Mouse (Mus musculus): ENCODE data around the gene Il17ra. TPM values are rescaled to one million over a fixed set of nuclear protein-coding genes. Genes with fewer than 3 reads are reported as not detected.

Il17ra gene
- total and polyA plus RNA-seq, 2 experiments = 3.6 to 20.7 TPM

GRCm38 (mm10) chr6:120504051-120504450 lies 41.0 kb downstream of the Il17ra start:
- H3K36me3 ChIP-seq (ENCODE audit: control insufficient read depth, insufficient read depth, low read length) = no peaks in the 10 kb centered on the region

GRCm38 (mm10) chr6:120505531-120505930 lies 42.5 kb downstream of the Il17ra start:
- Histone ChIP-seq H3K9ac (ENCODE audit: low read depth, low read length) (no peak overlapping the region), H3K27ac (replicated peaks; ENCODE audit: insufficient read depth, low read depth, low read length) (no peak overlapping the region), H3K79me2 (ENCODE audit: control insufficient read depth, insufficient read depth, low read length) (no peaks in the 10 kb centered on the region), H3K4me3 (ENCODE audit: insufficient read depth, low read depth, low read length) (no peak overlapping the region), H3K36me3 (ENCODE audit: control insufficient read depth, insufficient read depth, low read length) (peaks cover 3% of the 10 kb centered on the region; the same call in 1 of the 2 replicates), H3K27me3 (ENCODE audit: control insufficient read depth, insufficient read depth, low read length) (no peaks in the 10 kb centered on the region), H3K4me1 (ENCODE audit: control insufficient read depth, insufficient read depth, low read length) (no peaks in the 10 kb centered on the region)
- no peak for DNase-seq (ENCODE audit: extremely low read depth, low read depth, low spot score)
- TF ChIP-seq CTCF (IDR thresholded peaks at IDR 0.05; ENCODE audit: low read depth, low read length) = no peak
- no peak for TF ChIP-seq POLR2A (IDR thresholded peaks at IDR 0.05; ENCODE audit: extremely low read depth, insufficient read depth, low read length)
- 79% methylated on average over 4 of the region's 4 CpGs for WGBS

More at GRCm38 (mm10) chr6:120504051-120504450, 41.0 kb downstream of the Il17ra start:
- Histone ChIP-seq H3K4me3 (ENCODE audit: insufficient read depth, low read depth, low read length) (no peak overlapping the region), H3K4me1 (ENCODE audit: control insufficient read depth, insufficient read depth, low read length) (no peaks in the 10 kb centered on the region), H3K9ac (ENCODE audit: low read depth, low read length) (no peak overlapping the region), H3K27me3 (ENCODE audit: control insufficient read depth, insufficient read depth, low read length) (no peaks in the 10 kb centered on the region), H3K79me2 (ENCODE audit: control insufficient read depth, insufficient read depth, low read length) (no peaks in the 10 kb centered on the region), H3K27ac (replicated peaks; ENCODE audit: insufficient read depth, low read depth, low read length) (no peak overlapping the region)
- no peak for DNase-seq (ENCODE audit: extremely low read depth, low read depth, low spot score)
- TF ChIP-seq POLR2A (IDR thresholded peaks at IDR 0.05; ENCODE audit: extremely low read depth, insufficient read depth, low read length) (no peak), CTCF (IDR thresholded peaks at IDR 0.05; ENCODE audit: low read depth, low read length) (no peak)
- 64% methylated on average over 3 of the region's 3 CpGs for WGBS

GRCm38 (mm10) chr6:120508645-120509044 lies 45.6 kb downstream of the Il17ra start:
- no peaks in the 10 kb centered on the region for H3K27me3 ChIP-seq (ENCODE audit: control insufficient read depth, insufficient read depth, low read length)
- H3K36me3 ChIP-seq (ENCODE audit: control insufficient read depth, insufficient read depth, low read length) = peaks cover 5% of the 10 kb centered on the region
- no peak overlapping the region for H3K27ac ChIP-seq (replicated peaks; ENCODE audit: insufficient read depth, low read depth, low read length)
- H3K4me1 ChIP-seq (ENCODE audit: control insufficient read depth, insufficient read depth, low read length) = no peaks in the 10 kb centered on the region
- H3K79me2 ChIP-seq (ENCODE audit: control insufficient read depth, insufficient read depth, low read length) = no peaks in the 10 kb centered on the region
- 87% methylated on average over 4 of the region's 4 CpGs for WGBS
- no peak overlapping the region for H3K4me3 ChIP-seq (ENCODE audit: insufficient read depth, low read depth, low read length)
- no peak for TF ChIP-seq CTCF (IDR thresholded peaks at IDR 0.05; ENCODE audit: low read depth, low read length)
- no peak for TF ChIP-seq POLR2A (IDR thresholded peaks at IDR 0.05; ENCODE audit: extremely low read depth, insufficient read depth, low read length)
- H3K9ac ChIP-seq (ENCODE audit: low read depth, low read length) = no peak overlapping the region
- DNase-seq (ENCODE audit: extremely low read depth, low read depth, low spot score) = no peak

- H3K4me3 ChIP-seq (ENCODE audit: insufficient read depth, low read depth, low read length) = no peak overlapping the region
- no peak overlapping the region for H3K9ac ChIP-seq (ENCODE audit: low read depth, low read length)
- 89% methylated on average over 7 of the region's 7 CpGs for WGBS
- H3K27me3 ChIP-seq (ENCODE audit: control insufficient read depth, insufficient read depth, low read length) = no peaks in the 10 kb centered on the region
- no peak overlapping the region for H3K27ac ChIP-seq (replicated peaks; ENCODE audit: insufficient read depth, low read depth, low read length)
- DNase-seq (ENCODE audit: extremely low read depth, low read depth, low spot score) = no peak
- peaks cover 5% of the 10 kb centered on the region for H3K36me3 ChIP-seq (ENCODE audit: control insufficient read depth, insufficient read depth, low read length)
- H3K4me1 ChIP-seq (ENCODE audit: control insufficient read depth, insufficient read depth, low read length) = no peaks in the 10 kb centered on the region
- H3K79me2 ChIP-seq (ENCODE audit: control insufficient read depth, insufficient read depth, low read length) = no peaks in the 10 kb centered on the region
- TF ChIP-seq POLR2A (IDR thresholded peaks at IDR 0.05; ENCODE audit: extremely low read depth, insufficient read depth, low read length) (no peak), CTCF (IDR thresholded peaks at IDR 0.05; ENCODE audit: low read depth, low read length) (no peak)
Observed at GRCm38 (mm10) chr6:120509975-120510374, 46.9 kb downstream of the Il17ra start.

GRCm38 (mm10) chr6:120510425-120510824 lies 47.4 kb downstream of the Il17ra start:
- TF ChIP-seq POLR2A (IDR thresholded peaks at IDR 0.05; ENCODE audit: extremely low read depth, insufficient read depth, low read length) (no peak), CTCF (IDR thresholded peaks at IDR 0.05; ENCODE audit: low read depth, low read length) (no peak)
- H3K79me2 ChIP-seq (ENCODE audit: control insufficient read depth, insufficient read depth, low read length) = no peaks in the 10 kb centered on the region
- WGBS = 91% methylated on average over 8 of the region's 8 CpGs
- no peaks in the 10 kb centered on the region for H3K27me3 ChIP-seq (ENCODE audit: control insufficient read depth, insufficient read depth, low read length)
- no peak for DNase-seq (ENCODE audit: extremely low read depth, low read depth, low spot score)
- H3K4me3 ChIP-seq (ENCODE audit: insufficient read depth, low read depth, low read length) = no peak overlapping the region
- H3K36me3 ChIP-seq (ENCODE audit: control insufficient read depth, insufficient read depth, low read length) = peaks cover 5% of the 10 kb centered on the region
- H3K9ac ChIP-seq (ENCODE audit: low read depth, low read length) = no peak overlapping the region
- no peaks in the 10 kb centered on the region for H3K4me1 ChIP-seq (ENCODE audit: control insufficient read depth, insufficient read depth, low read length)
- H3K27ac ChIP-seq (replicated peaks; ENCODE audit: insufficient read depth, low read depth, low read length) = no peak overlapping the region

GRCm38 (mm10) chr6:120511212-120511611 lies 48.2 kb downstream of the Il17ra start:
- H3K27me3 ChIP-seq (ENCODE audit: control insufficient read depth, insufficient read depth, low read length) = no peaks in the 10 kb centered on the region

More at GRCm38 (mm10) chr6:120511212-120511611, 48.2 kb downstream of the Il17ra start:
- 96% methylated on average over 6 of the region's 6 CpGs for WGBS
- Histone ChIP-seq H3K4me1 (ENCODE audit: control insufficient read depth, insufficient read depth, low read length) (no peaks in the 10 kb centered on the region), H3K79me2 (ENCODE audit: control insufficient read depth, insufficient read depth, low read length) (no peaks in the 10 kb centered on the region), H3K36me3 (ENCODE audit: control insufficient read depth, insufficient read depth, low read length) (peaks cover 5% of the 10 kb centered on the region), H3K4me3 (ENCODE audit: insufficient read depth, low read depth, low read length) (no peak overlapping the region), H3K9ac (ENCODE audit: low read depth, low read length) (no peak overlapping the region), H3K27ac (replicated peaks; ENCODE audit: insufficient read depth, low read depth, low read length) (no peak overlapping the region)
- DNase-seq (ENCODE audit: extremely low read depth, low read depth, low spot score) = no peak
- TF ChIP-seq POLR2A (IDR thresholded peaks at IDR 0.05; ENCODE audit: extremely low read depth, insufficient read depth, low read length) (no peak), CTCF (IDR thresholded peaks at IDR 0.05; ENCODE audit: low read depth, low read length) (no peak)
